11 mouse cellular contexts compared by ENCODE assay signal in genomic region chr8:117481830-117482229, GRCm38 (mm10). TPM values are rescaled to one million over a fixed set of nuclear protein-coding genes. Genes with fewer than 3 reads are reported as not detected.
DNase-seq lines count a peak whose midpoint lies in the region; ATAC-seq lines count a peak whose summit lies in the region.
"Had no signal": no experiment of that assay in that cellular context is flagged by ENCODE, and none has a peak within 500 bp of the region (broad histone marks: within the 10 kb centered on the region; RNA-seq: fewer than 3 reads in every experiment).

No protein-coding gene starts in this region.

- peak overlapping the region; percentile 38; the same call in 1 of the 2 replicates for H3K27ac ChIP-seq in liver, embryonic 15.5 days (replicated peaks)
- no peak overlapping the region for H3K27ac ChIP-seq in midbrain, embryonic 15.5 days
- H3K27ac ChIP-seq: forebrain, embryonic 15.5 days; lung, embryonic 15.5 days had no signal

- no peaks in the 10 kb centered on the region for H3K36me3 ChIP-seq in liver, embryonic 15.5 days (replicated peaks)
- H3K36me3 ChIP-seq in midbrain, embryonic 15.5 days (replicated peaks), result no peaks in the 10 kb centered on the region
- H3K36me3 ChIP-seq: forebrain, embryonic 15.5 days; lung, embryonic 15.5 days had no signal

- ATAC-seq in liver, embryonic 15.5 days (ENCODE audit: insufficient read depth), result peak; percentile 64
- ATAC-seq in monocyte, adult 5-6 weeks (replicated peaks; ENCODE audit: insufficient number of reproducible peaks, low FRiP score, low TSS enrichment, poor library complexity, severe bottlenecking), result peak; percentile 88
- ATAC-seq in erythroid progenitor cell, adult 5-6 weeks (replicated peaks; ENCODE audit: low FRiP score, poor library complexity, severe bottlenecking), result no peak
- ATAC-seq in midbrain, embryonic 15.5 days (replicated peaks), result no peak
- ATAC-seq: forebrain, embryonic 15.5 days had no signal

- no peak overlapping the region for H3K4me2 ChIP-seq in liver, embryonic 15.5 days
- no peak overlapping the region for H3K4me2 ChIP-seq in midbrain, embryonic 15.5 days
- H3K4me2 ChIP-seq: forebrain, embryonic 15.5 days; lung, embryonic 15.5 days had no signal

- intact Hi-C loops in gastrocnemius, postnatal 14 days (cut with DNase I; ENCODE audit: low total_unique reads), result no loop called here

- 12% methylated on average over 5 of the region's 5 CpGs for WGBS in liver, embryonic 15.5 days (ENCODE audit: insufficient replicate concordance)
- 83% methylated on average over 5 of the region's 5 CpGs for WGBS in midbrain, embryonic 15.5 days

- peak; percentile 24 for DNase-seq in gastrocnemius, postnatal 14 days
- no peak for DNase-seq in gastrocnemius, adult 8-10 months (ENCODE audit: low spot score in 2 of 2)
- DNase-seq in B cell, adult 2 months, result peak; percentile 60 to 65
- DNase-seq in layer of hippocampus, adult 9-10 months (ENCODE audit: low spot score), result no peak
- DNase-seq: kidney, adult 8-10 months had no signal

- H3K9ac ChIP-seq in liver, embryonic 15.5 days, result no peak overlapping the region
- no peak overlapping the region for H3K9ac ChIP-seq in midbrain, embryonic 15.5 days
- H3K9ac ChIP-seq: forebrain, embryonic 15.5 days; lung, embryonic 15.5 days had no signal

- H3K4me3 ChIP-seq in liver, embryonic 15.5 days (replicated peaks), result 0 out of 2 replicates have a peak overlapping the region, but pooled peaks have one; percentile 0
- H3K4me3 ChIP-seq in midbrain, embryonic 15.5 days, result no peak overlapping the region
- H3K4me3 ChIP-seq: forebrain, embryonic 15.5 days; lung, embryonic 15.5 days had no signal

- H3K9me3 ChIP-seq in liver, embryonic 15.5 days (replicated peaks), result no peaks in the 10 kb centered on the region
- no peaks in the 10 kb centered on the region for H3K9me3 ChIP-seq in midbrain, embryonic 15.5 days
- H3K9me3 ChIP-seq: forebrain, embryonic 15.5 days; lung, embryonic 15.5 days had no signal

- H3K4me1 ChIP-seq in liver, embryonic 15.5 days (replicated peaks), result 0 out of 2 replicates have a peak, but pooled peaks cover 3% of the 10 kb centered on the region
- H3K4me1 ChIP-seq in midbrain, embryonic 15.5 days, result no peaks in the 10 kb centered on the region
- H3K4me1 ChIP-seq: forebrain, embryonic 15.5 days; lung, embryonic 15.5 days had no signal

- H3K27me3 ChIP-seq in liver, embryonic 15.5 days, result no peaks in the 10 kb centered on the region
- H3K27me3 ChIP-seq in midbrain, embryonic 15.5 days (replicated peaks), result no peaks in the 10 kb centered on the region
- H3K27me3 ChIP-seq: forebrain, embryonic 15.5 days; lung, embryonic 15.5 days had no signal

RNA-seq across cellular contexts. Expression of gene Plcg2, which starts 16.3 kb away (rescaled TPM):
- 1 to 10 TPM in 1 of 2 experiments, under 1 TPM in 1; 0.84 to 1.2 TPM for total RNA-seq in gastrocnemius, postnatal 14 days (2021)
- total RNA-seq in gastrocnemius, adult 8-10 months (2022), result under 1 TPM; 0.51 to 0.74 (median 0.67) TPM
- polyA plus RNA-seq in liver, embryonic 15.5 days (2015; fragmentation: Nextera tagmentation; extraction: Ambion mirVana), result 7.4 and 8.2 TPM in 2 replicates
- total RNA-seq in monocyte, adult 5-6 weeks (2017), result 189 to 215 TPM (median 210 TPM) in 3 replicates
- total RNA-seq in erythroid progenitor cell, adult 5-6 weeks (2015; ENCODE audit: low replicate concordance), result 5.4 and 16.8 TPM in 2 replicates
- total RNA-seq in erythroid progenitor cell, adult 5-6 weeks (2017; ENCODE audit: low replicate concordance), result 8.5 and 13.3 TPM in 2 replicates
- polyA plus RNA-seq in midbrain, embryonic 15.5 days (2015; fragmentation: Nextera tagmentation; extraction: Ambion mirVana), result 0.90 and 1.5 TPM in 2 replicates

Comparison
In these comparisons a context has a peak if more than half of its experiments do, and no peak if none do; other contexts are left out.
1. DNase-seq: peak in gastrocnemius, postnatal 14 days (single experiment) and B cell, adult 2 months (2 of 2); none in gastrocnemius, adult 8-10 months (0 of 2) and layer of hippocampus, adult 9-10 months (single experiment).
2. ATAC-seq: peak in liver, embryonic 15.5 days (single experiment) and monocyte, adult 5-6 weeks (single experiment); none in erythroid progenitor cell, adult 5-6 weeks (single experiment) and midbrain, embryonic 15.5 days (single experiment).
3. RNA of gene Plcg2, which starts 16.3 kb away (total RNA-seq): 189 to 215 TPM in monocyte, adult 5-6 weeks; 5.4 to 16.8 TPM in erythroid progenitor cell, adult 5-6 weeks, 0.84 to 1.2 TPM in gastrocnemius, postnatal 14 days and 0.51 to 0.74 TPM in gastrocnemius, adult 8-10 months; every median in the first group is over 10 times any median in the second.